ENCODE assay signal across 10 mouse cellular contexts in genomic region chr13:55208837-55209648, GRCm38 (mm10). TPM values are rescaled to one million over a fixed set of nuclear protein-coding genes. Genes with fewer than 3 reads are reported as not detected.
DNase-seq lines count a peak whose midpoint lies in the region; ATAC-seq and TF ChIP-seq lines count a peak whose summit lies in the region.
"Had no signal": no experiment of that assay in that cellular context is flagged by ENCODE, and none has a peak within 500 bp of the region (broad histone marks: within the 10 kb centered on the region; RNA-seq: fewer than 3 reads in every experiment).

No protein-coding gene starts in this region.

- ATAC-seq in kidney, postnatal 0 days (replicated peaks; ENCODE audit: low FRiP score, low read depth): no peak
- ATAC-seq in midbrain, postnatal 0 days (ENCODE audit: low FRiP score): no peak
- ATAC-seq in granulocyte monocyte progenitor cell, adult 5-6 weeks (replicated peaks; ENCODE audit: poor library complexity, severe bottlenecking): no peak

- TF ChIP-seq CTCF in layer of hippocampus, adult 2 months (conservative IDR thresholded peaks at IDR 0.05): peak; percentile 60
- TF ChIP-seq CTCF in kidney, postnatal 0 days (IDR thresholded peaks at IDR 0.05; ENCODE audit: low read depth): peak; percentile 29; the same call in 1 of the 2 replicates
- peak; percentile 43 for TF ChIP-seq CTCF in midbrain, postnatal 0 days (IDR thresholded peaks at IDR 0.05)

- H3K36me3 ChIP-seq in kidney, postnatal 0 days (ENCODE audit: insufficient read depth, low read length): no peaks in the 10 kb centered on the region
- H3K36me3 ChIP-seq in midbrain, postnatal 0 days (ENCODE audit: insufficient read depth, low read length): no peaks in the 10 kb centered on the region

- no peak overlapping the region for H3K4me2 ChIP-seq in kidney, postnatal 0 days (ENCODE audit: low read length)
- no peak overlapping the region for H3K4me2 ChIP-seq in midbrain, postnatal 0 days (ENCODE audit: low read depth, low read length, poor library complexity, severe bottlenecking)

- H3K9ac ChIP-seq in kidney, postnatal 0 days (ENCODE audit: low read depth, low read length): no peak overlapping the region
- H3K9ac ChIP-seq in midbrain, postnatal 0 days (replicated peaks; ENCODE audit: low read length, poor library complexity, severe bottlenecking): no peak overlapping the region

- no peak for DNase-seq in layer of hippocampus, adult 2 months (ENCODE audit: low spot score in 2 of 2)
- no peak for DNase-seq in layer of hippocampus, postnatal 14 days (ENCODE audit: low spot score in 2 of 2)
- peak; percentile 20 for DNase-seq in embryo, embryonic 10.5 days (ENCODE audit: low spot score)
- peak; percentile 21 for DNase-seq in kidney, postnatal 0 days (ENCODE audit: low spot score)
- DNase-seq in midbrain, postnatal 0 days (ENCODE audit: low spot score): no peak
- DNase-seq in thymus, postnatal 25 days: no peak
- no peak for DNase-seq in ovary, adult 18-20 months (ENCODE audit: low spot score)

- H3K27ac ChIP-seq in layer of hippocampus, adult 2 months: peak overlapping the region; percentile 99
- H3K27ac ChIP-seq in kidney, postnatal 0 days: 0 out of 2 replicates have a peak overlapping the region, but pooled peaks have one; percentile 21
- H3K27ac ChIP-seq in midbrain, postnatal 0 days (ENCODE audit: low read depth, low read length): peak overlapping the region; percentile 88

- H3K9me3 ChIP-seq in kidney, postnatal 0 days (replicated peaks; ENCODE audit: low read length): no peaks in the 10 kb centered on the region
- H3K9me3 ChIP-seq in midbrain, postnatal 0 days (ENCODE audit: low read length): no peaks in the 10 kb centered on the region

- H3K4me1 ChIP-seq in kidney, postnatal 0 days (replicated peaks; ENCODE audit: insufficient read depth, low read length): peaks cover 16% of the 10 kb centered on the region
- H3K4me1 ChIP-seq in midbrain, postnatal 0 days (ENCODE audit: insufficient read depth, low read length): peaks cover 8% of the 10 kb centered on the region

- H3K4me3 ChIP-seq in layer of hippocampus, adult 2 months: no peak overlapping the region
- H3K4me3 ChIP-seq in kidney, postnatal 0 days (replicated peaks; ENCODE audit: low read depth, low read length): no peak overlapping the region
- no peak overlapping the region for H3K4me3 ChIP-seq in midbrain, postnatal 0 days (ENCODE audit: low read depth, low read length)

- H3K27me3 ChIP-seq in kidney, postnatal 0 days (ENCODE audit: insufficient read depth, low read length): no peaks in the 10 kb centered on the region
- no peaks in the 10 kb centered on the region for H3K27me3 ChIP-seq in midbrain, postnatal 0 days (ENCODE audit: insufficient read depth, low read length)

- WGBS in kidney, postnatal 0 days: 74% methylated on average over 13 of the region's 13 CpGs
- 62% methylated on average over 13 of the region's 13 CpGs for WGBS in midbrain, postnatal 0 days

RNA-seq across cellular contexts. Expression of gene Nsd1, which starts 0.5 kb away (rescaled TPM):
- 100 to 1,000 TPM; 125 to 131 TPM for total RNA-seq in layer of hippocampus, adult 2 months (2021)
- total RNA-seq in layer of hippocampus, postnatal 14 days (2021): 100 to 1,000 TPM; 143 to 145 TPM
- 51.7 and 52.5 TPM in 2 replicates for polyA plus RNA-seq in kidney, postnatal 0 days (2015; fragmentation: Nextera tagmentation; extraction: Ambion mirVana)
- 103 and 111 TPM in 2 replicates for total RNA-seq in midbrain, postnatal 0 days (2014; rRNA removed)
- polyA plus RNA-seq in midbrain, postnatal 0 days (2015; fragmentation: Nextera tagmentation; extraction: Ambion mirVana): 47.0 and 56.2 TPM in 2 replicates
- total RNA-seq in granulocyte monocyte progenitor cell, adult 5-6 weeks (2014; fragmentation: Nextera tagmentation): 105 and 147 TPM in 2 replicates
- 84.2 and 93.6 TPM in 2 replicates for total RNA-seq in granulocyte monocyte progenitor cell, adult 5-6 weeks (2017)

RNA-seq across cellular contexts. Expression of gene Fgfr4, which starts 56.6 kb away (rescaled TPM):
- under 1 TPM; 0.36 to 0.42 TPM for total RNA-seq in layer of hippocampus, adult 2 months (2021)
- total RNA-seq in layer of hippocampus, postnatal 14 days (2021): under 1 TPM; 0.18 to 0.45 TPM
- polyA plus RNA-seq in kidney, postnatal 0 days (2015; fragmentation: Nextera tagmentation; extraction: Ambion mirVana): 14.6 and 15.8 TPM in 2 replicates
- 0.44 and 0.61 TPM in 2 replicates for total RNA-seq in midbrain, postnatal 0 days (2014; rRNA removed)
- 0.52 and 0.63 TPM in 2 replicates for polyA plus RNA-seq in midbrain, postnatal 0 days (2015; fragmentation: Nextera tagmentation; extraction: Ambion mirVana)
- total RNA-seq in granulocyte monocyte progenitor cell, adult 5-6 weeks (2014; fragmentation: Nextera tagmentation): not detected in 2 replicates
- not detected in 2 replicates for total RNA-seq in granulocyte monocyte progenitor cell, adult 5-6 weeks (2017)
- total RNA-seq: hematopoietic stem cell, adult 5-6 weeks; neutrophil, adult 5-6 weeks had no signal

Comparison
In these comparisons a context has a peak if more than half of its experiments do, and no peak if none do; other contexts are left out.
1. DNase-seq: peak in embryo, embryonic 10.5 days (single experiment) and kidney, postnatal 0 days (single experiment); none in layer of hippocampus, adult 2 months (0 of 2), layer of hippocampus, postnatal 14 days (0 of 2), midbrain, postnatal 0 days (single experiment), thymus, postnatal 25 days (single experiment) and ovary, adult 18-20 months (single experiment).
2. H3K27ac ChIP-seq: peak in every context shown above with its lines; median percentile 99 in layer of hippocampus, adult 2 months; 88 in midbrain, postnatal 0 days; 21 in kidney, postnatal 0 days.
3. Peak in every context shown above with its lines, with median percentiles within 50 percentile points of each other: CTCF ChIP-seq.